Mouse (Mus musculus) spleen, postnatal 10 days (tissue): ENCODE measurements around the gene Prkar1a.

Experiments used
- DNase-seq, 2 experiments: peaks; one replicate each; pipeline ENCODE4 v3.0.0; 2021 to 2022; ENCODE audit warnings: low spot score in 2 of 2

The Prkar1a gene

DNA sequence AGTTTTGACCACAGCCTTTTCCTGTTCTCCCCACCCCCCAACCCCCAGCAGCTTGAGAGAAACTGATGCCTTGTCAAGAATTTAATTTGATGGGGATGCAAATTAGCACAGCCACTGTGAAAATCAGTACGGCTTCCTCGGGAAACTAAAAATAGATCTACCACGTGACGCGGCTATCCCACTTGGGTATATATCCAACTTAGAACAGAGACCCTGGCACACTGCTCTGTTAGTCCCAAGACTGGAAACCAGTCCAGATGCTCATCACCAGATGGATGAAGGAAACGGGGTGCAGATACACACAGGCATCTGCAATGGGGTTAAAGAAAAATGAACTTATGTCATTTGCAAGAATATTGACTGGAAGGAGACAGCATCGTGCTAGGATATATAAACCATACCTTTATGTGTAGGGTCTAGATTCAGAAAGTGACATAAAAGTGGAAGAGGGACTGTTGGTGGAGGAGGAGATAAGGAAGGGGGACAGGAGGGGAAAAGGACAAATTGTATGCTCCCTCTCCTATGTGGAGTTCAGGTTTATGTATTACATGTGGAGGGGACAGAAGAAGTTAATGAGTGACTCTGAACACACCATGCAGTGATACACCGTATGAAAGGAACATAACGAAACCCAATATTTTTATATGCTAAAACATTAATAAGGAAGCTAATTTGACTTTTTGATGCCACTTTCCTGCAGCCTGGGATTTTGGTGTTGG, 56.3 kb downstream of the Prkar1a start:
- no peak for DNase-seq

DNA sequence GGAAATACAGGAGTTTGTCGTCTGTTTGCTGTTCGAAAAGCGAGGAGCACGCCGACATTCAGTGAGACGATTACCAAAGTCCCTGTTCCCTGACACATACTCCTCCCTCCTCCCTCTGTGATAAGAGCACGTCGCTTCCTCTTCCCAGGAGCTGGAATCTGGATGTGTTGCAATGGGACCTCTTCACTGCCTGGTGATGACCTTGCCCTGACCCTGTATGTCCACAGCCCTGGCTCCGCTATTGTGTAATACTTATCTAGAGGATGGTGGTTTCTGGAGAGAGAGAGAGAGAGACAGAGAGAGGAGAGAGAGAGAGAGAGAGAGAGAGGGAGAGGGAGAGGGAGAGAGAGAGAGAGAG, 56.8 kb downstream of the Prkar1a start:
- no peak for DNase-seq

DNA sequence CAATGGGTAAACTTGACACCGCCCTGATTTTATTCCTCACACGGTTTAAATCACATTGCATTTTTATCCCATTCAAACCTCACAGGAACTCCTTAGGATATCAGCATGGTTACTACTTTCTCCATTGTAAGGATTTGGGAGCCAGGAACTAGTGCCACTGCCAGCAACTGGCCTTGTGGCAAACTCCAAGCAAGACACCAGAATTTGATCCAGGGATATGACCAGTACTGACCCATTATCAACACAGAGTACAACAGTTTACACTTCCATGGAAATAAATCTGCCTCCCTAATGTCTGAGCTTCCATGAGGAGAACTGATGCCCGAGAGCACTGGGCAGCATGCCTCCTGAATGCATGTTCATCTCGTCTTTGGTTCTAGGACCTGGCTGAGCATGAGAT, 57.4 kb downstream of the Prkar1a start:
- DNase-seq, result no peak

DNA sequence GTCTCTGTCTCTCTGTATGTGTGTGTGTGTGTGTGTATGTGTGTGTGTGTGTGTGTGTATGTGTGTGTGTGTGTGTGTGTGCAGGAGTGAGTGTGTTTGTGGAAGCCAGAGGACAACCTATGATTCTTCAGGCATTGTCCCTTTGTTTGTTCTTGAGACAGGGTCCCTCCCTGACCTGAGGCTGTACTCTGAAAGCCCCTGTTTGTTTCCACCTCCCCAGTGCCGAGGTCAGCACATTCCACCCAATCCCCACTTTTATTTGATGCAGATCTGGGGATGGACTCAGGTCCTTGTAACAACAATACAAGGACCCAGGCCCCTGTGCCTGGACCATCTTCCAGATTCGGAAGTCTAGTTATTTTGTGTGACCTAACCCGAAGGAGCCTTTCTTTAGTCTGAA, 58.2 kb downstream of the Prkar1a start:
- no peak for DNase-seq

DNA sequence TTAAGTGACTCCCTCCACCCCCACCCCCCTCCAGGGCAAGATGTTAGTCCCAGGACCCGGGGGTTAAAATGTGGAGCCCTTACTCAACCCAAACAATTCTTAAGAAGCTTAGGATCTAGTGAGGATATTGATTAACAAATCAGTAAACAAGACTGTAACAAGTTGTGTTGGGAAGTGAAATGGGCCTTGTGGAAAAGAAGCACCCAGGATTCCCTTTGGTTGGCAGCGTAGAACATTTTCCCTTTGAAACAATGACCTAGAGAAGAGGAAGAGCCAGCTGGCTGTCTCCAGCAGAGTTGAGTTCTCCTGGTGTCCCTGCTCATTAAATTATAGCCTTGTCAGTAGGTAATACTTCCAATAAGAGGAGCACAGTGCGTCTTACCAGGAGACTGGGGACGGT, 59.6 kb downstream of the Prkar1a start:
- no peak for DNase-seq

DNA sequence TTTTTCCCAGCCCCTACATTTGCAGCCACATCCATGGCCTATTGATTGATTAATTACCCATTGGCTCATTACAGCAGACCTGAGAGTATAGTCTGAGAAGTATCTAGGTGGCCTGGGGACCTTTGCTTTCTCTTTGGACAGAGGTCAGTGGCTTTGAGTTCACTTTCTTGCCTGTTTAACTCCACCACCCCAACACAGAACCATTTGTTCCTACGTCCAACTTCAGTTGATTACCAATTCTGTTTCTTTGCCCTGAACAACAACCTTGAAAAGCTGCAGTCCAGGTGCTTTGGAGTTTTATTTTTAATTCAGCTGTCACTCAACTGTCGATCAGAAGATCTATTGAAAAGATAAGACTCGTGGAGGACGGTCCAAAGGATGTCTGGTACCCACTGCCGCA, 60.3 kb downstream of the Prkar1a start:
- DNase-seq, result no peak

DNA sequence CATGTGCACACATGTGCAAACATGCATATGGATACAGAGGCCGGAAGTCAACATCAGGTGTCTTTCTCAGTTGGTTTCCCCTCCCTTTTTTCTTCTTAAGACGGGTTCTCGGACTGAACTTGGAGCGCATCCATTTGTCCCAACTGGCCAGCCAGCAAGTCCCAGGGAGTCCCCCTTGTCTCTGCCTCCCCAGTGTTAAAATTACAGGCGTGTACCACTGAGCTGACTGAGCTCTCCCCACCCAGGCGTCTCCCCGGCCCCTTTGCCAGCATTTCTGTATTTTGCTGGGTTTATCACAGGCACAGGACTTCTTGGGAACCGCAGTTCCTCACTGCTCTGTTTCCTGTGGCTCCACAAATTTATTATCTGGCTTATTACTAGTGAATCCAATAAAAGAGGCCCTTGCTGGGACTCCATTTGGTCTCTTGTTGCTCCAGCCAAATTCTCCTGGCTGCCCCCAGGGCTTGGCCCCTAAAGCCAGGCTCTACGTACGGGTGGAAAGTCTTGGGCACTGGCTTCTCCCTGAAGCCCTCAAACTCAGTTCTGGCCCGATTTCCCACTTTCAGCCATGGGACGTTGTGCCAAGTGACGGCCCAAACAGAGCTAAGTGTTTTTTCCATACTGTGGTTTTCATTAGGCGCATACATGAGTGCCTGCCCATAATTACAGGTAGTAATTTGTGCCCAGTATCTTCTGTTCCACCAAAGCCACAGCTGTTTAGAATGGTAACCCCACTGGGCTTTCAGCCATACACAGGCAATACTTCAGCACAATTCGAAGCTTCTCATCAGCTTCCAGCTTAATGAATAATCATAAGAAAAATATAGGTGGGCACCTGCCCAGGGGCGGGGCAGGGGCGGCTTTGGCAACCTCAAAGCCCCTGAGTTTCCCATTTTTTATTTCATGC, 65.4 kb downstream of the Prkar1a start:
- DNase-seq, result no peak

DNA sequence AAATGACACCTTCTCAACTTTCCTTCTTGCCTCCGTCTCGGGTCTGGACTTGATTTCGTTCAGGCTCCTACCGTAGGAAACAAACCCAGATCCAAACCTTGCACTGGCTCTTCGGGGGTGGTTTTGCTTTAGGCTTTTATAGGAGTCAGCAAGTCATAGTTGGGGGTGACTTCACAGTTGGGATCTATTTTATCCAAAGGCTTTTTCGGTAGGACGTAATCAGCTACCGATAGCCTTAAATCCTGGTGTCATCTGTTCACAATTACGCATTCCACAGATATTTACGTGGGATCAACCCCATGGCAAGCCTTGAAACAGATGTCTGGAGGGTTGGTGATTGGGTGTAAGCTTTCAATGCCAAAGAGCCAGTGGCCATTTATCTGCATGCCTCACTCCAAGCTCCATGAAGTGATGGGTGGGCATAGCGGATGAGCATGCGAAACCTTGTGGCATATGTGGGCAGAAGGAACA, 66.1 kb downstream of the Prkar1a start:
- no peak for DNase-seq

DNA sequence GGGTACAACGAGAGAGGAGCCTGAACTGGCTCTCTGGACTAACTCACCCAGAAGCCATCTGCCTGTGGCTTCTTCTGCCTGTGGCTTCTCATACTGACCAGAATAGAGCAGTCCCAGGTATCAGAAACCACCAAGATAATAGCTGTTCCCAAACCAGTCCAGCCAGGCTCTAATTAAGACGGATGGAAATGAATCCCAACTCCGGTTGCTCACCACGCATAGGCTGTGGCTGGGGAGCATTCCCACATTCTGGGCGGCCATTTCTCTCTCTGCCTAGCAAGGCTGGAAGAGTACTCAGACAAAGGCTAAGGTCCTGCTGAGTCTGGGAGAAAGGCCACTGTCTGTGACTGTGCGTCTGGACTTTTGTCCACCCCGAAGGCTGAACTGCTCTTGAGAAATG, 67.8 kb downstream of the Prkar1a start:
- no peak for DNase-seq

DNA sequence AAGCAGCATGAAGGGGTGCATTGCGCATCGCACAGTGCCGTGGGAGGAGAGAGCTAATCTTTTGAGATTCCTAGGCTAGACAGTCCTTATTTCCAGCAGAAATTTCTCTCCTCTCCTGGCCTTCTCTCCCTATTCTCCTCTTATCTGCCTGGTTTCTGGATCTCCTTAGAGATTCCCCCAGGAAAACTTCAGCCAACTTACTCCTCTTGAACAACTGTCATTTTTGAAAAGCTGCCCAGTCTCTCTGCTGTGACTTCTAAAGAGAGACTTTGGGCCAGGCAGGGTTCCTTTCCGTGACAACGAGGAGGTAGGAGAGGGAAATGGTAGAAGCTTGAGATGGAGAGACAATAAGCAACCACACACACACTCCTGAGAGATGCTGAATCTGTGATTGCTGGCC, 68.2 kb downstream of the Prkar1a start:
- no peak for DNase-seq

DNA sequence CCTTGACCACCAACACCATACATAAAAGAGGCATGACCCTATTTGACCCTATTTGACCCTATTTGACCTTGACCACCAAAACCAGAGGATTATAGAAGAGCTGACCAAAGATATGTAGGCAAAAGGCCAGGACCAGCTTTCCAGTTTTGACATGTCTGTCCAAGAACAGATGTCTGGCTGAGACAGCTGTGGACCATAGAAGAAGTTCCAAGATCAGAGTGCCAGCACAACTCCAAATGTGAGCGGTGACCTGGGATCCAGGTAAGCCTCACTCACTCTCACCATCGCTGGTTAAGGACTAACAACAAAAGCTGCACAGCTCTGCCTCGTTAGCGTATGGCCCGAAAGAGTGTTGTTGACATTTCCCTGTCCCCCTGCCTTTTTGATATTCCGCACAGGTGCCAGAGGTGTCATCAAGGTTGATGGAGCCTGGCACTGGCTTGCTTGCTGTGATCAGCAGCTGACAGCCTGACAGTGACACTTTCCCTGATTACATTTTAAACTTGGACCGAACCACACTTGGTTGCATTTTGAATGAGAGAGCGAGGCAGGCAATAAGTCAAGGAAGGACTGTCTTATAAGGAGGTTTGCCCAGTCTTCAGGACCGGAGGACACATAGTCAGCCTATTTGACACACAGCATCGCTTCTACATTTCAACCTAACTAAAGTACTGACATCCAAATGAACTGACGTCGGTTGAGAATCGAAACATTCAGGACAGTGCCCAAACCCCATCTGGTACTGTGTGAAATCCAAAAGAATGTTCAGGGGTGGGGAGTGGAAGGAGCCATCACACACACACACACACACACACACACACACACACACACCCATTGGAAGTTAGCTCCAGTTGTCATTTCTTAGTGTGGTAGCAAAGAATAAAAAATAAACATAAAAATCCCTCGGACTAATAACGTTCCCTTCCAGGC, 69.0 kb downstream of the Prkar1a start:
- no peak for DNase-seq
